Mouse (Mus musculus): ENCODE data around the gene Vmn1r184. TPM values are rescaled to one million over a fixed set of nuclear protein-coding genes. Genes with fewer than 3 reads are reported as not detected.
"Not testable (repeated sequence)": the region's sequence is repeated elsewhere in the genome, so short reads cannot be mapped to it uniquely, and the experiment has no call there.

Gene Vmn1r184
- 0.42 TPM in 1 of 2 replicates, not detected in the other for polyA plus RNA-seq (2011; ENCODE audit: insufficient read depth, insufficient read length, low replicate concordance, missing spikeins)

DNA sequence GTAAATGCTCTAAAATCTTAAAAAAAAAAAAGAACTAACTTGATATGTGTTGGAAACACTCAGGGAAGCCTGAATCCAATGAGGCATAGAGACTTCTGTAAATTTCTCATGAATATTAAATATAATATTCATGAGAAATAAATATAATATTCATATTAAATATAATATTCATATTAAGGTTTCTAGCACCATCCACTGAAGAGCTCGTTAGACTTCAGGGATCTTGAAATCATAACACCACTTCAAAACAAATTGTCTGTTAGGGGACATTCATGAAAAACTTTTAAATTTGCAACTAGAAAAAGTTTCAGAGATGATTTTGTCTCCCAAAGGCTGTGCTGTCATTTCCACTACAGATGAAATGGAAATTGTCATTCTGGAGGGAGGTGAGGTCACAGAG, at the start of gene Vmn1r184:
TSS of gene Vmn1r184 (plus strand) at position 301 of the 400 bp plus-strand sequence.
- H3K4me1 ChIP-seq (ENCODE audit: control insufficient read depth, insufficient read depth, low read length); H3K4me3 ChIP-seq (replicated peaks; ENCODE audit: control insufficient read depth, low read depth, low read length); H3K27ac ChIP-seq (ENCODE audit: control insufficient read depth, insufficient read depth, low read depth, low read length, poor library complexity): not testable (repeated sequence)
- WGBS = 67% methylated on average over 1 of the region's 1 CpGs

DNA sequence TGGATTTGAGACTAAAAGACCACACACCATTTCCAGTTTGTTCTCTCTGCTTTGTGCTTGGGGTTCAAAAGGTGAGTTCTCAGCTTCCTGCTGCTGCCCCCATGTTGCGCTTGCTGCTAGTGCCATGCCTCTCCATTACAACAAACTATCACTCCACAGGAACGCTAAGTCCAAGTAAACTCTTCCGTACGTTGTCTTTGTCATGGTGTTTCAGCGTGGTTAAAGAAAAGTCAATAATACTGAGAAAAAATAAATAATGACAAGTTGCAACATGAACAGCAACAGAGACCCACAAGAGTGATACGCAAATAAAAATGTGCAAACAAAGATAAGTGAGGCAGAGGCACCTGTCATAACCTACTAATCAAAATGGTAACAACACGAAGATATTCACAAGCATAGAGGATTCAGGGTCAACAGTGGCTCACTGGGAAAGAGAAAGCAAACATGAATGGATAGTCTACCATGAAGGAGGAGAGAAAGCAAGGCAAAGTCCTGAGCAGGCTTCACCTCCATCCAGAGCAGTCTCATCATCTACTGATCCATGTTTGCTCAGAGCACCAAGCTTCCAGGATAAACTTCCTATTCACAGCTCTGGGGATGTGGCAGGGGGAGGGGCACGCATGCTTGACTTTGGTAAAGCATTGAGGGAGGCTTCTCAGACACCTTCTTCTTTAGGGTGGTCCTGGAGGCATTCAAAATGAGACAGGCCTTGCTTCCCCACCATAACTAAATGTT, 43.5 kb downstream of the Vmn1r184 start:
- WGBS = 79% methylated on average over 8 of the region's 8 CpGs
- H3K4me1 ChIP-seq (ENCODE audit: control insufficient read depth, insufficient read depth, low read length) = not testable (repeated sequence)

DNA sequence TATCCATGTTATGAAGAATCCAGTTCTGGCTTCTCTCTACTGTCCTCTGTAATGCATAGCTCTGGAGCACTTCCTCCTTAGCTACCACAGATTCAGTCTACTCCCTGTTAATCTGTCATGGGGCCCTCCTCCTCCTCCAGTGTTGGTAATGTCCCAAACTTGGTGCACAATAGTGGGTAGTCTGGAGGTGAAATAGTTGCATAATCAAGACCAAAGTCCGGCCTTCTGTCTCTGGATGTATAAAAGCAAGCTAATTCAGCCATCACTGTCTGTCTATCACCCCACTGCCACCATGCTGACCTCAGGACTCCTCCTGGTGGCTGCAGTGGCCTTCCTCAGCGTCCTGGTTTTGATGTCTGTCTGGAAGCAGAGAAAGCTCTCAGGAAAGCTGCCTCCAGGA, 46.8 kb downstream of the Vmn1r184 start, which contains the start of gene Cyp2a4:
TSS of gene Cyp2a4 (plus strand) at position 244 of the 400 bp plus-strand sequence.
- not testable (repeated sequence) for H3K4me3 ChIP-seq (replicated peaks; ENCODE audit: control insufficient read depth, low read depth, low read length); H3K27ac ChIP-seq (ENCODE audit: control insufficient read depth, insufficient read depth, low read depth, low read length, poor library complexity); H3K4me1 ChIP-seq (ENCODE audit: control insufficient read depth, insufficient read depth, low read length)
- 58% methylated on average over 2 of the region's 2 CpGs for WGBS

More for the DNA sequence above, 43.5 kb downstream of the Vmn1r184 start:
- H3K4me3 ChIP-seq (replicated peaks; ENCODE audit: control insufficient read depth, low read depth, low read length); H3K27ac ChIP-seq (ENCODE audit: control insufficient read depth, insufficient read depth, low read depth, low read length, poor library complexity): not testable (repeated sequence)

DNA sequence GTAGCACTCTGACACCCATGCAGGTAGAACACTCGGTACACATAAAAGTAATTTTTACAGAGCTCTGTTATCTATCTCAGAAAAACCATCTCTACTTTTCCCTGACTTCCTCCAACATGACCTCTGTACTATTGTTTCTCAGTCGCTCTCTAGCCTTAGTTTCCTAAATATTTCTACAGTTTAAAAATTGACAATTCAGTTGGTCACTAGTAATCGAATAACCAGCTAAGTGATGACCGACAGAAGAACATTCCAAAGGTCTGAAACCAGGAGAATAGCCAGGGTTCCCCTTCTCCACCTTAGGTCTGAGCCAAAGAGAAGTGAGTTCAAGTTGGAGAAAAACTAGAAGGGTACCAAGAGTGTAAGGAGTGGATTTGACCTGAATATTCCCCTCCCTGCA, 51.7 kb downstream of the Vmn1r184 start:
- H3K4me3 ChIP-seq (replicated peaks; ENCODE audit: control insufficient read depth, low read depth, low read length); H3K4me1 ChIP-seq (ENCODE audit: control insufficient read depth, insufficient read depth, low read length); H3K27ac ChIP-seq (ENCODE audit: control insufficient read depth, insufficient read depth, low read depth, low read length, poor library complexity): not testable (repeated sequence)
- WGBS = 72% methylated on average over 4 of the region's 4 CpGs

DNA sequence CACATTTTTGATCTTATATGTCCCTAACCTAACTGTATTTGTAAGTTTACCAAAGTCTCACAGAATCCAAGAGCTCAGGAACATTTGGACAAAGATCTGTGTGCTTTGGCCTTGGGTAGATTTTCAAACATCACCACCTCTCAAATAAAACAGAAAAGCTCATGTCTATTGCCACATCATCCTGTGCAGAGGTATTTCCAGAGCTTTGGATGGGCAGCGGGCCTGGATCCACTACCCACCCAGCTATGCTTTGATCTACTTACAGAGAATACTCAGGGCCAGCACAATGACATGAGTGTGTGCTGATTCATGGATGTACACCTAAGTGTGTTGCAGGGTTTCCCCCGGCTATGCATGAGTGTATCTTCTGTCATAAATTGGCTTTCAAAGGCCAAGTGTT, 55.1 kb downstream of the Vmn1r184 start:
- not testable (repeated sequence) for H3K27ac ChIP-seq (ENCODE audit: control insufficient read depth, insufficient read depth, low read depth, low read length, poor library complexity)
- WGBS = 71% methylated on average over 2 of the region's 2 CpGs

DNA sequence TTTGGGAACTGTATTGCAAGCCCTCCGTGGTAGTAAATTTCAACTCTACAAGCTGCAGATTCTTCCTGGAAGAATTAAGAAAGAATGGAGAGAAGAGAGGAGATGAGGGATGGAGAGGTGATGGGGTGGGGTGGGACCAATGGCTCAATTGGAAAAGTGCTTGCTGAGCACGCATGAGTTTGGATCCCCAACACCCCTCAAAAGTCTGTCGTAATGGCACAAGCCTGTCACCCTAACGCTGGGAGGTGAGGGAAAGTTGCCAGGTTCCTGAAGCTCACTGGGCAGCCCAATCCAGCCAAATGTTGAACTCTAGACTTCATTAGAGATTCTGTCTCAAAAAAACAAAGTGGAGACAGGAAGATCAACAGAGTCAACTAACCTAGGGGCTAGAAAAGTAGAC, 55.7 kb downstream of the Vmn1r184 start:
- 72% methylated on average over 4 of the region's 4 CpGs for WGBS
- not testable (repeated sequence) for H3K27ac ChIP-seq (ENCODE audit: control insufficient read depth, insufficient read depth, low read depth, low read length, poor library complexity); H3K4me3 ChIP-seq (replicated peaks; ENCODE audit: control insufficient read depth, low read depth, low read length); H3K4me1 ChIP-seq (ENCODE audit: control insufficient read depth, insufficient read depth, low read length)

More for the DNA sequence above, 55.1 kb downstream of the Vmn1r184 start:
- H3K4me1 ChIP-seq (ENCODE audit: control insufficient read depth, insufficient read depth, low read length); H3K4me3 ChIP-seq (replicated peaks; ENCODE audit: control insufficient read depth, low read depth, low read length): not testable (repeated sequence)

Other genes starting within 250 kb of the Vmn1r184 start
- gene Cyp2b13, start 198.8 kb upstream of the Vmn1r184 start, polyA plus RNA-seq (2011; ENCODE audit: insufficient read depth, insufficient read length, low replicate concordance, missing spikeins) = not detected in 2 replicates
- gene Cyp2b9, start 86.9 kb upstream of the Vmn1r184 start, polyA plus RNA-seq (2011; ENCODE audit: insufficient read depth, insufficient read length, low replicate concordance, missing spikeins) = not detected in 2 replicates
- 2.2 TPM in 1 of 2 replicates, not detected in the other for gene Cyp2a4, start 46.8 kb downstream of the Vmn1r184 start, polyA plus RNA-seq (2011; ENCODE audit: insufficient read depth, insufficient read length, low replicate concordance, missing spikeins)
- gene Nlrp9c, start 143.4 kb downstream of the Vmn1r184 start, polyA plus RNA-seq (2011; ENCODE audit: insufficient read depth, insufficient read length, low replicate concordance, missing spikeins) = not detected in 2 replicates
- not detected in 2 replicates for gene Nlrp4a, start 174.8 kb downstream of the Vmn1r184 start, polyA plus RNA-seq (2011; ENCODE audit: insufficient read depth, insufficient read length, low replicate concordance, missing spikeins)